Comparison of ENCODE assay signal across 19 mouse cellular contexts in genomic region chr16:68017672-68018071, GRCm38 (mm10).
DNase-seq lines count a peak whose midpoint lies in the region; ATAC-seq and TF ChIP-seq lines count a peak whose summit lies in the region.
"Had no signal": no experiment of that assay in that cellular context is flagged by ENCODE, and none has a peak within 500 bp of the region (broad histone marks: within the 10 kb centered on the region; RNA-seq: fewer than 3 reads in every experiment).

No protein-coding gene starts in this region.

- H3ac ChIP-seq in myocyte (ENCODE audit: control insufficient read depth, insufficient read length), result no peak overlapping the region

- H3K4me3 ChIP-seq in hindbrain, embryonic 10.5 days, result no peak overlapping the region
- H3K4me3 ChIP-seq in hindbrain, embryonic 13.5 days, result no peak overlapping the region
- no peak overlapping the region for H3K4me3 ChIP-seq in midbrain, embryonic 12.5 days
- H3K4me3 ChIP-seq in midbrain, embryonic 10.5 days, result no peak overlapping the region
- H3K4me3 ChIP-seq in myocyte, result no peak overlapping the region
- H3K4me3 ChIP-seq: intestine, embryonic 15.5 days had no signal

- ATAC-seq in hindbrain, embryonic 13.5 days (ENCODE audit: low FRiP score), result no peak
- ATAC-seq in midbrain, embryonic 12.5 days (ENCODE audit: low FRiP score, low read depth), result peak; percentile 49; the same call in 1 of the 2 replicates
- no peak for ATAC-seq in erythroblast, adult 5-6 weeks (replicated peaks; ENCODE audit: low FRiP score, poor library complexity, severe bottlenecking)
- ATAC-seq: forebrain, embryonic 16.5 days; intestine, embryonic 15.5 days had no signal

- no peak for TF ChIP-seq POLR2A in myocyte (IDR thresholded peaks at IDR 0.05; ENCODE audit: insufficient read length, low read depth)

- no peaks in the 10 kb centered on the region for H3K79me2 ChIP-seq in myocyte (ENCODE audit: control insufficient read depth, insufficient read depth)

- no peak overlapping the region for H3K27ac ChIP-seq in hindbrain, embryonic 10.5 days
- no peak overlapping the region for H3K27ac ChIP-seq in hindbrain, embryonic 13.5 days
- no peak overlapping the region for H3K27ac ChIP-seq in midbrain, embryonic 12.5 days (replicated peaks)
- H3K27ac ChIP-seq in midbrain, embryonic 10.5 days (replicated peaks), result no peak overlapping the region
- H3K27ac ChIP-seq: intestine, embryonic 15.5 days; liver, embryonic 14.5 days; stomach, postnatal 0 days had no signal

- H3K27me3 ChIP-seq in hindbrain, embryonic 10.5 days (ENCODE audit: insufficient read depth, poor library complexity, severe bottlenecking), result no peaks in the 10 kb centered on the region
- no peaks in the 10 kb centered on the region for H3K27me3 ChIP-seq in hindbrain, embryonic 13.5 days
- no peaks in the 10 kb centered on the region for H3K27me3 ChIP-seq in midbrain, embryonic 12.5 days
- no peaks in the 10 kb centered on the region for H3K27me3 ChIP-seq in midbrain, embryonic 10.5 days (ENCODE audit: low read depth, poor library complexity, severe bottlenecking)
- no peaks in the 10 kb centered on the region for H3K27me3 ChIP-seq in myocyte (ENCODE audit: control insufficient read depth, insufficient read depth, insufficient read length)
- H3K27me3 ChIP-seq: intestine, embryonic 15.5 days had no signal

- H3K36me3 ChIP-seq in hindbrain, embryonic 10.5 days, result no peaks in the 10 kb centered on the region
- H3K36me3 ChIP-seq in hindbrain, embryonic 13.5 days, result no peaks in the 10 kb centered on the region
- no peaks in the 10 kb centered on the region for H3K36me3 ChIP-seq in midbrain, embryonic 12.5 days
- no peaks in the 10 kb centered on the region for H3K36me3 ChIP-seq in midbrain, embryonic 10.5 days
- H3K36me3 ChIP-seq in myocyte (ENCODE audit: control insufficient read depth, insufficient read depth), result no peaks in the 10 kb centered on the region
- H3K36me3 ChIP-seq: intestine, embryonic 15.5 days had no signal

- DNase-seq in hindbrain, embryonic 10.5 days (ENCODE audit: low spot score), result peak; percentile 3
- DNase-seq in midbrain, embryonic 10.5 days (ENCODE audit: low spot score), result no peak
- peak; percentile 10 for DNase-seq in embryo, embryonic 11 days
- no peak for DNase-seq in frontal cortex, postnatal 25 days (ENCODE audit: low spot score in 2 of 2)
- DNase-seq: cerebellum, postnatal 14 days; heart, adult 18-20 months; kidney, postnatal 10 days; layer of hippocampus, adult 9-11 months; lung, postnatal 14 days; spleen, adult 18-20 months; thymus, postnatal 4 days had no signal

- no peak overlapping the region for H3K9ac ChIP-seq in hindbrain, embryonic 13.5 days
- no peak overlapping the region for H3K9ac ChIP-seq in midbrain, embryonic 12.5 days (replicated peaks)
- H3K9ac ChIP-seq: intestine, embryonic 15.5 days; liver, embryonic 14.5 days had no signal

- no peak overlapping the region for H3K4me2 ChIP-seq in hindbrain, embryonic 13.5 days
- H3K4me2 ChIP-seq in midbrain, embryonic 12.5 days (replicated peaks), result no peak overlapping the region
- no peak overlapping the region for H3K4me2 ChIP-seq in myocyte (ENCODE audit: low read depth)
- H3K4me2 ChIP-seq: intestine, embryonic 15.5 days had no signal

- no peaks in the 10 kb centered on the region for H3K9me3 ChIP-seq in hindbrain, embryonic 10.5 days
- no peaks in the 10 kb centered on the region for H3K9me3 ChIP-seq in hindbrain, embryonic 13.5 days
- H3K9me3 ChIP-seq in midbrain, embryonic 12.5 days, result no peaks in the 10 kb centered on the region
- no peaks in the 10 kb centered on the region for H3K9me3 ChIP-seq in midbrain, embryonic 10.5 days (replicated peaks)
- H3K9me3 ChIP-seq: intestine, embryonic 15.5 days had no signal

- 73% methylated on average over 4 of the region's 4 CpGs for WGBS in hindbrain, embryonic 10.5 days
- WGBS in hindbrain, embryonic 13.5 days, result 75% methylated on average over 4 of the region's 4 CpGs
- WGBS in midbrain, embryonic 12.5 days, result 73% methylated on average over 4 of the region's 4 CpGs
- 76% methylated on average over 4 of the region's 4 CpGs for WGBS in midbrain, embryonic 10.5 days

- no peaks in the 10 kb centered on the region for H3K4me1 ChIP-seq in hindbrain, embryonic 10.5 days (replicated peaks)
- H3K4me1 ChIP-seq in hindbrain, embryonic 13.5 days (replicated peaks), result no peaks in the 10 kb centered on the region
- no peaks in the 10 kb centered on the region for H3K4me1 ChIP-seq in midbrain, embryonic 12.5 days
- no peaks in the 10 kb centered on the region for H3K4me1 ChIP-seq in midbrain, embryonic 10.5 days
- H3K4me1 ChIP-seq: intestine, embryonic 15.5 days had no signal

TF ChIP-seq in myocyte, 11 proteins besides CTCF, POLR2A, EP300 and RAD21:
- TF ChIP-seq MYOG (IDR thresholded peaks at IDR 0.05; ENCODE audit: control insufficient read depth in 1 of 3, insufficient read depth in 1 of 3, insufficient read length in 2 of 3, low read depth in 2 of 3), result no peak
- no peak for TF ChIP-seq TCF12 (IDR thresholded peaks at IDR 0.05; ENCODE audit: insufficient read depth, poor library complexity, severe bottlenecking)
- TF ChIP-seq REST (IDR thresholded peaks at IDR 0.05; ENCODE audit: insufficient read depth, insufficient read length), result peak; percentile 49
- no peak for TF ChIP-seq USF1 (IDR thresholded peaks at IDR 0.05; ENCODE audit: low read depth)
- TF ChIP-seq CEBPB (IDR thresholded peaks at IDR 0.05; ENCODE audit: insufficient read depth, poor library complexity, severe bottlenecking), result no peak
- no peak for TF ChIP-seq E2F4 (IDR thresholded peaks at IDR 0.05; ENCODE audit: insufficient read depth)
- no peak for TF ChIP-seq POLR2AphosphoS2 (IDR thresholded peaks at IDR 0.05; ENCODE audit: insufficient read length, low read depth)
- no peak for TF ChIP-seq TCF3 (IDR thresholded peaks at IDR 0.05; ENCODE audit: insufficient read length, low read depth)
TF ChIP-seq in myocyte: peak in this region for 1.

Comparison
In these comparisons a context has a peak if more than half of its experiments do, and no peak if none do; other contexts are left out.
1. DNase-seq: peak in hindbrain, embryonic 10.5 days (single experiment) and embryo, embryonic 11 days (single experiment); none in midbrain, embryonic 10.5 days (single experiment) and frontal cortex, postnatal 25 days (0 of 2).